ENCODE assay signal across 17 mouse cellular contexts in genomic region chr10:84926336-84926735, GRCm38 (mm10).
"Had no signal": no experiment of that assay in that cellular context is flagged by ENCODE, and none has a peak within 500 bp of the region (broad histone marks: within the 10 kb centered on the region; RNA-seq: fewer than 3 reads in every experiment).

No protein-coding gene starts in this region.

- DNase-seq: lung, postnatal 10 days; lung, postnatal 4 days; midbrain, embryonic 14.5 days; retina, postnatal 1 day; right cerebral cortex, adult 18-20 months; right cerebral cortex, postnatal 25 days; right cerebral cortex, postnatal 4 days; thymus, adult 2 months; thymus, postnatal 25 days; thymus, postnatal 4 days had no signal

- H3K27ac ChIP-seq: midbrain, embryonic 10.5 days; midbrain, embryonic 12.5 days; neural tube, embryonic 13.5 days; neural tube, embryonic 15.5 days; stomach, embryonic 15.5 days; stomach, postnatal 0 days had no signal

- H3K4me3 ChIP-seq: midbrain, embryonic 10.5 days; midbrain, embryonic 12.5 days; myocyte; neural tube, embryonic 13.5 days; neural tube, embryonic 15.5 days; stomach, embryonic 15.5 days had no signal
